Mouse (Mus musculus) midbrain, embryonic 10.5 days (tissue): ENCODE data around the gene Glyr1. TPM values are rescaled to one million over a fixed set of nuclear protein-coding genes. Genes with fewer than 3 reads are reported as not detected.

ENCODE experiments used
- DNase-seq: peaks from one replicate; pipeline ENCODE4 v3.0.0-alpha.2; 2017; ENCODE audit warnings: low spot score
- H3K27ac ChIP-seq: fragments of 300-500 bp; sonication (generic); replicated peaks from 2 replicates; pipeline ENCODE4 v1.5.1; 2016; ENCODE audit warnings: mild to moderate bottlenecking
- H3K27me3 ChIP-seq: fragments of 300-500 bp; sonication (generic); 2 replicates; pipeline ENCODE4 v1.6.1; 2016; ENCODE audit warnings: low read depth, mild to moderate bottlenecking; ENCODE audit not compliant: poor library complexity, severe bottlenecking
- H3K36me3 ChIP-seq: fragments of 300-500 bp; sonication (generic); 2 replicates; pipeline ENCODE4 v1.6.1; 2016; ENCODE audit warnings: mild to moderate bottlenecking, moderate library complexity
- H3K4me1 ChIP-seq: fragments of 300-500 bp; sonication (generic); 2 replicates; pipeline ENCODE4 v1.6.1; 2016
- H3K4me3 ChIP-seq: fragments of 300-500 bp; sonication (generic); 2 replicates; pipeline ENCODE4 v1.5.1; 2016; ENCODE audit warnings: mild to moderate bottlenecking, moderate library complexity
- H3K9me3 ChIP-seq: fragments of 300-500 bp; sonication (generic); replicated peaks from 2 replicates; pipeline ENCODE4 v1.6.1; 2016; ENCODE audit warnings: mild to moderate bottlenecking
- WGBS: fragments of 180-500 bp; shearing (Covaris S2); methylation state at CpG from one replicate; pipeline ENCODE4 v1.1.7; 2016; 5-methylcytosine and 5-hydroxymethylcytosine counted together
- polyA plus RNA-seq: library from polyadenylated mRNA; unstranded; fragments of >200 nt; fragmentation: Nextera tagmentation; extraction: Ambion mirVana; gene quantifications from 2 replicates; pipeline ENCODE4 v1.2.1, GENCODE M21; 2016

The Glyr1 gene
- polyA plus RNA-seq, 1 experiment from 2014 or later, result 211 TPM

GRCm38 (mm10) chr16:4965392-4966129, 84.1 kb downstream of the Glyr1 start:
- no peak for DNase-seq
- peak overlapping the region; percentile 98 for H3K4me3 ChIP-seq
- H3K27me3 ChIP-seq, result no peaks in the 10 kb centered on the region
- H3K4me1 ChIP-seq, result peaks cover 24% of the 10 kb centered on the region
- no peaks in the 10 kb centered on the region for H3K9me3 ChIP-seq
- H3K36me3 ChIP-seq, result peaks cover 10% of the 10 kb centered on the region; the same call in 1 of the 2 replicates
- WGBS, result 91% methylated on average over 8 of the region's 8 CpGs
- no peak overlapping the region for H3K27ac ChIP-seq

DNA sequence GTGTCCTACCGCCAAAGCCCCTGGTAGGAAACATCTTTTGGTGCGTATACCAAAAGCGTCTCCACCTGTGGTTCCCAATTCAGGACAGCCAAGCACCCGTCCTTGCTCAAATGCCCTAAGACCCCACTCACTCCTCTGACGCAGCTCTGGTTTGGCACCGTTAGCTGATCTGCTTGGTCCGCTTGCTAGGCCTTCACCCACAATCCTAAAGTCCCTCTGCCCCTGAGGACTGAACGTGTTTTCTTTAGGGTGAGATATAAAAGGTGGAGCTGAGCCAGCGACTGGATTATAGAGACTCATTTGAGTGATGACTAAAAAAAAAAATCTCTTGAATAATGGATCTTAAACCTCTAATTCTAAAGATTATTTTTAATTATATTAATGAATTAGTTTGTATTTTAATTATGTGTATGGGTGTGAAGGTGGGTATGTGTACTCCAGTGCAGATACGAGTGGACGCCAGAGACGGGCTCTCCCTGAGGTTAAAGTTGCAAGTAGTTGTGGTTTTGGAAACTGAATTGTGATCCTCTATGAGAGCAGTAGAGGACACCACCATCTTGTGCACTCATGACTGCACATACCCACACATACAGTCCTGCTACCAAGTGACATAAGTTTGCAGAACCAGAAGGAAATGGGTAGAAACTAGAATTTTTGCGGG, 84.8 kb downstream of the Glyr1 start:
- no peak for DNase-seq
- peaks cover 24% of the 10 kb centered on the region for H3K4me1 ChIP-seq
- H3K36me3 ChIP-seq, result peaks cover 17% of the 10 kb centered on the region
- peak overlapping the region; percentile 98 for H3K4me3 ChIP-seq
- no peaks in the 10 kb centered on the region for H3K9me3 ChIP-seq
- H3K27ac ChIP-seq, result peak overlapping the region; percentile 90
- no peaks in the 10 kb centered on the region for H3K27me3 ChIP-seq
- WGBS, result 23% methylated on average over 13 of the region's 13 CpGs

Other genes starting within 250 kb of the Glyr1 start
- 0.30 and 0.39 TPM in 2 replicates for gene 4930562C15Rik, start 214.4 kb downstream of the Glyr1 start, polyA plus RNA-seq
- 29.6 and 36.0 TPM in 2 replicates for gene Ubald1, start 169.5 kb downstream of the Glyr1 start, polyA plus RNA-seq
- 68.5 and 78.2 TPM in 2 replicates for gene Mgrn1, start 163.6 kb downstream of the Glyr1 start, polyA plus RNA-seq
- gene Nudt16l1, start 111.1 kb downstream of the Glyr1 start, polyA plus RNA-seq, result 136 and 141 TPM in 2 replicates
- 54.5 and 62.1 TPM in 2 replicates for gene Anks3, start 85.7 kb downstream of the Glyr1 start, polyA plus RNA-seq
- gene Sept12, start 52.0 kb downstream of the Glyr1 start, polyA plus RNA-seq, result not detected in 2 replicates
- 1.0 TPM in 1 of 2 replicates, not detected in the other for gene Smim22, start 42.6 kb downstream of the Glyr1 start, polyA plus RNA-seq
- gene Rogdi, start 36.3 kb downstream of the Glyr1 start, polyA plus RNA-seq, result 68.9 and 82.6 TPM in 2 replicates
- 16.6 and 17.6 TPM in 2 replicates for gene Ubn1, start 194 bp upstream of the Glyr1 start, polyA plus RNA-seq
- gene Ppl, start 82.6 kb upstream of the Glyr1 start, polyA plus RNA-seq, result 0.68 and 0.82 TPM in 2 replicates
- gene Sec14l5, start 97.2 kb upstream of the Glyr1 start, polyA plus RNA-seq, result 0.14 and 0.31 TPM in 2 replicates
- gene Nagpa, start 154.1 kb upstream of the Glyr1 start, polyA plus RNA-seq, result 16.4 and 18.9 TPM in 2 replicates
- gene AU021092, start 172.4 kb upstream of the Glyr1 start, polyA plus RNA-seq, result 2.4 and 4.5 TPM in 2 replicates
- 25.0 and 25.3 TPM in 2 replicates for gene Alg1, start 183.8 kb upstream of the Glyr1 start, polyA plus RNA-seq
- gene Eef2kmt, start 206.1 kb upstream of the Glyr1 start, polyA plus RNA-seq, result 20.4 and 21.4 TPM in 2 replicates